Mouse (Mus musculus): ENCODE results near the gene Mycl.

DNA sequence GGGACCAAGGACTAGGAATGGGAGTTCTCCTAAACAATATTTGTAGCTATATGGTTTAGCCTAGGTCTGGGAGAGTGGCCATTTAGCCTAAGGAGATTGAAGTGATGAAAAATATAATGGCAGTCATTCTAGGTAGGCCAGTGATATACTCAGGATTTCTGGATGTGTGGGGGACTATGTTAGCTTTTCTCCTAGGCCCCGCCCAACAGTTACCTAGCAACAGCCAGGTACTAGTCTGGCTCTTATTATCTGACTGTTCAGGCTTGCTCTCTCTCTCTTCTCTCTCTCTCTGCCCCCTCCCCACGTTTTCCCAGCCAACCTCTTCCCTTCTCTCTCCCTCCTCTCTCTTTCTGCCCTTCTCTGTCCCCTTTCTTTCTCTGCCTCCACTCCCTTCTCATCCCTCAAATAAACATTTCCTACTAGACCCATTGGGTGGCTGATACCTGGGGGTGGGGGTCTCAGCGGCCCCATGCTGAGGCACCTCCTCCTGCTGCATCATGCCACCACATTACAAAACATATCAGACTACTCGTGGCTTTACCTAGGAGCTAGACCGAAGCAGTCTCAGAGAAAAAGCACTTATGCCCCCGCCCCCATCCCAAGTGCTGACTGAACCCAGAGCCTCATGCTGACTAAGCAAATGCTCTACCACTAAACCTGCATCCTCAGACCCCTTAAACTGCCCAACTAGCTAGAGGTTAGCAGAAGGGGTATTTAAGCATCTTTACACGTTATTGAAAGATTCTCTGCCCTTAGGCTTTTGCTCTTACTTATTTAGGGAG lies 19.2 kb downstream of the Mycl start:
- TF ChIP-seq EP300 (IDR thresholded peaks at IDR 0.05; ENCODE audit: low read depth) (no peak), CTCF (IDR thresholded peaks at IDR 0.05; ENCODE audit: low read depth) (no peak)

All from heart, postnatal 0 days (tissue).